Comparison of ENCODE assay signal across 14 mouse cellular contexts in the genomic region with DNA sequence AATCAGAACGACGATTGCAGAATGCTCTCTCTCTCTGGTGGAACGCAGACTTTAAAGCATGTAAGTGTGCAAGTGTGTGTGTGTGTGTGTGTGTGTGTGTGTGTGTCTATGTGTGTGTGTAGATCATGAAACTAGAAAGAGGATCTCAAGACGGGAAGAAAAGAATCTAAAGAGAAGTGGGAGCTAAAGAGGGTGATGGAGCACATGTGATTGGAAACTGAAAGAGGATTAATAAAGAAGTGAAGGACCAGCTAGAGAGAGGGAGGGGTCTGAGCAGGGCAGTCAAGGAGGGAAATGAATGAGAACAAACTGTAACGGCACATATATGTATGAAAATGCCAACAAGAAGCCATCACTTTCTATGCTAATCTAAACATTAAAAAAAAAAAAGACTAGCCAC.
"Had no signal": no experiment of that assay in that cellular context is flagged by ENCODE, and none has a peak within 500 bp of the region (broad histone marks: within the 10 kb centered on the region; RNA-seq: fewer than 3 reads in every experiment).

No protein-coding gene starts in this region.

- H3K36me3 ChIP-seq: limb, embryonic 15.5 days; neural tube, embryonic 13.5 days; stomach, embryonic 15.5 days had no signal

- H3K27me3 ChIP-seq: limb, embryonic 15.5 days; neural tube, embryonic 13.5 days; stomach, embryonic 15.5 days had no signal

- ATAC-seq: inflammation-experienced regulatory T-cells, adult 6 months had no signal

- DNase-seq: kidney, adult 9 months; kidney, postnatal 10 days; kidney, postnatal 4 days; lung, embryonic 14.5 days; lung, postnatal 10 days; lung, postnatal 4 days; midbrain, embryonic 14.5 days; right cerebral cortex, postnatal 14 days; thymus, adult 2 months; thymus, postnatal 36 days had no signal
